Mouse (Mus musculus) CD4-positive, CD25-positive, alpha-beta regulatory T cell, adult 4 months (primary cell): ENCODE measurements around the gene Doc2g. TPM values are rescaled to one million over a fixed set of nuclear protein-coding genes. Genes with fewer than 3 reads are reported as not detected.
"Not testable (repeated sequence)": the region's sequence is repeated elsewhere in the genome, so short reads cannot be mapped to it uniquely, and the experiment has no call there.

Experiments
- ATAC-seq: one replicate; pipeline ENCODE4 v1.8.0; 2017
- polyA plus RNA-seq, 2 experiments: library from polyadenylated mRNA; unstranded; fragments of 100-300 nt; shearing (Covaris generic); gene quantifications; one replicate each; pipeline ENCODE4 v1.2.1; 2017

Doc2g gene
- polyA plus RNA-seq: 1 to 10 TPM; 1.1 to 2.1 TPM

DNA sequence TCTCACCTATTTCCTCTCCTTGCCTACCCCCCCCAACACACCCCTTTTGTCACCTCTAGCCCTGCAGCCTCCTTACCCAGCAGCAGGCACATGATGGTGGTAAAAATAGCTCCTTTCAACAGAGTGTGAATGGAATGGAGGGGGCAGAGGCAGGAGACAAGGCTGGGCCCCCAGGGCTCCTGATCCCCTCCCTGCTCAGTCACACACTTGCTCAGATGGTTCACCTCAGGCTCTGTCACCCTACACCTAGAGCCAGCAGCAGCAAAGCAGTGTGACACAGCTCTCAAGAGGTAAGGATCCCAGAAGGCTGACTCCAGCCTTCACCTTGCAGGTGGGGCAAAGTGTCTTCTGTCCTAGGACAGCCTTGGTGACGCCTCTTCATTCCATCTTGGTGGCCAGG, at the start of gene Doc2g:
Gene Doc2g (plus strand): TSS at position 202 of the 400 bp plus-strand sequence.
- no peak for ATAC-seq

DNA sequence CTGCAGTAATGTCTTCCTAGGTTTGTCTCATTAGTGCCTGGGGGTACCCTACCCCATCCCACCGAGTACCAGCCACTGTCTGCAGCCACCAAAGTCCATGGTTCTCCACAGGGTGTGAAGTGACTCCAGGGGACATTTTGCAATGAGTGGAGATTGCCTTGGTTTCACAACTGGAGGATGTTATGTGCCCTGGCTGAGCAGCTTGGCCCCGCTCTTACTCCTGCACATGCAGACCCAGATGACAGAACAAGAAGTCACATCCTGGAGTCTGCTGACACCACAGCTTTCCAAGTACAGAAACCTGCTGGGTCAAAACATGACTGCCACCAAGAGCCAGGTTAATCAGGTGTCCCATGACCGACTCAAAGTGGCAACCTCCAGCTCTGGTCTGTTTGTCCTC, 48.1 kb upstream of the Doc2g start:
- ATAC-seq: no peak

DNA sequence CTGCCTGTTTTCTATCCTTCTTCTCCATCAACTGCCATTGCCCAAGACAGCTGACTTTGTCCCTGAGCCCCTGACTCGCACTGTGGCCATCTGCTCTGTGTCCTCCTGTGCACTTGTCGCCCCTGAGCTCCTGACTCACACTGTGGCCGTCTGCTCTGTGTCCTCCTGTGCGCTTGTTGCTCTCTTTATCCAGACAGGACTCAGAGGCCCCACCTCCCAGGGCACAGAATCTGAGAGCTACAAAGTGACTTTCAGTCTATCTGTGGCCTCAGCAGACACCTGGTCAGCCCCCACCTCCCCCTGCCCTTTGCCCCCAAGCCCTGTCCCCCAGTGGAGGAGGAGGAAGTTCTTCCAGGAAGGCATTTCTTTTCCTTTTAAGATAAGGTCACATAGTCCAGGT, 47.3 kb upstream of the Doc2g start:
- no peak for ATAC-seq

DNA sequence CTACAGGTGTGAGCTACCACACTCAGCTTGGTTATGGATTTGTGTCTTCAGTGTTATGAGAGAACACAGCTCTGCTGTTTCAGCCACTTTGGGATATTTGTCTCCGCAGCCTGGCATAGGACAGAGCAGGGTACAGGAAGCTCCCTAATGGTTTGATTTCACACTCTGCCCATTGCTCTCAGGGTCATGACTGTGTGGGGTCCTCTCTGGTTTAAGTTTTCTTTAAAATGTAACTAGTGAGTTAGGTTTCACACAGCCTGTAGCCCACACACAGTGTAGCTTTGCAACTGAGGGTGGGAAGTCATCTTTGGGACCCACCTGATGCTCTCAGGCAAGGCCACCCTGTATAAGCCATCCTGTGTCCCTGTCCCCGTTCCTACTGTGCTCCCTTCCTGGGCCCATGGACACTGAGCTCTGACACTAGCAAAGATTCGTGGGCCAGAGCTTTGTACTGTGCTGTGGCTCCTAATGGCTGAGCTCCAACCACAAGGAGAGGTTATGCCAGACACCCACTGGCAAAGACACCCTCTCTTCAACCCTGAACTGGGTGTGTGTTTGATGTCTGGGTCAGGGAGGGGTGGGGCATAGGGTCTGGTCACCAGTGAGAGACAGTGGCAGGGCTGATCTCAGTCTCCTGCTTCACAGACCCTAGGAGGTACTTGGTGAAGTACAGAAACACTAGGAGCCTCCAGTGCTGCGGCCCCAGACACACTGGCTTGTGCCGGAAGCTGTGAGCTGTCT, 45.6 kb upstream of the Doc2g start:
- not testable (repeated sequence) for ATAC-seq

DNA sequence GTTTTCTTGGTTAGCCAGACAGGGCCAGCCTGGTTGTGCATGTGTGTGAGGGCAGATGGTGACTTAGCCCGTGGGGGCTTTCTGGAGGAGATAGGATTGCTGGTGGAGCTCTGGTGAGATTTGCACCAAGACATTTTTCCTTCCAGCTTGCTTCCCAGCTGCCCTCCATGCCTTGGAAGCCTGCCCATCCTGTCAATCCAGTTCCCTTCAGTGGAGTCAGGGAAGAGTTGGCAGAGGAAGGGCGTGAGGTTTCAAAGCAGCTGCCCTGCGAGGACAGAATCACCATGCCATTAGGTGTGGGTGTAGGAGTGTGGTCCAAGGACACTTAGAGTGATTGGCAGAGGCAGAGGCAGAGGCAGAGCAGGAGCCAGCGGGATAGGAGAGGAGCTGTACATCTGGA, 44.6 kb upstream of the Doc2g start, which contains the start of gene Aldh3b3:
Gene Aldh3b3 (plus strand): TSS at position 176 of the 400 bp plus-strand sequence.
- no peak for ATAC-seq

DNA sequence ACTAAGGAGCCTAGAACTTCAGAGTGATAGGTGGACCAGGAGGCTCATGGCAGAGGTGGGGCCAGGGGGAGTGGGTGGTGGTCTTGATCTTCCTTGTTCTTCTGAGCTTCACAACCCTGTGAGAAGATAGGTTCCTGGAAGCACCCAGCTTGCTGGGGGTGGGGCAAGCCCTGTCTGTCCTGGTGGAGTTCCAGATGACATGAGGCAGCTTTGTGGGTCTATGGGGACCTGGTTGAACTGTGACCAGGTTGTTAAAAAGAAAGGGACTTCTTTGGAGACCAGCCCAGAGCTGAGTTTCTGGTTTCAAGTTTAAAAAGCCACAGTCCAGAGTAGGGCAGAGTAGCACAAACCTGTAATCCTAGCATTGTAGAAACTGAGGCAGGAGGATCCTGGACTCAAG, 44.1 kb upstream of the Doc2g start:
- no peak for ATAC-seq

DNA sequence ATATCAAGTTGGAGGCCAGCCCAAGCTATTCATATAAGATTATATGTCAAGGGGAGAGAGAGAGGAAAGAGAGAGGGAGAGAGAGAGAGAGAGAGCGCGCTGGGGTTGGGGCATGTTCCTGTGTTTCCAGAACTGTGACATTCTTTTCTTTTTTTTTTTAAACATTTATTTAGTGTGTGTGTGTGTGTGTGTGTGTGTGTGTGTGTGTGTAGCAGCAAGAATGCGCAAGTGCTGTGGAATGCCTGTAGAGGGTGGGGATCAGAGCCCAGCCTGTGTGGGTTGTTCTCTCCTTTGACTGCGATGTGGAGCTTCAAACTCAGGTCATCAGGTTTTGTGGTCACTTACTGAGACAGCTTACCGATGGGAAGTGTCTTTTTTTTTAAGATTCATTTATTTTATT, 42.9 kb upstream of the Doc2g start:
- no peak for ATAC-seq

DNA sequence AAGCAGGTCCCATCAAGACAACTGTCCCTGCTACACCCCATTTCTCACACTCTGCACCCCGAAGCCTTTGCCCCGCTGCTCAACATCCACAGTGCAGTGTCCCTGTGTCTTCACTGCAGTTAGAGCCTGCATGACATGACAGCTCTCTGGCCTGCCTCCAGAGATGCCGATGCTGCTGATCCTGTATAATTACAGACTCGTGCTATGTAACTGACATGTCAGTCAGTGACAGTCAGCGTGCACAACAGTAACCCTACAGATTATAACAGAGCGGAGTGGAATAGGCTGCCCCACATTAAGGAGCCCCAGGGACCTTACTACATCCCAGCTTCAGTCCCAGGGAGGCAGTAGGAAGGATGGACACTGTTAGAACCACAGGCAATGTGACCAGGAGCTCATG, 41.3 kb upstream of the Doc2g start:
- ATAC-seq: not testable (repeated sequence)

DNA sequence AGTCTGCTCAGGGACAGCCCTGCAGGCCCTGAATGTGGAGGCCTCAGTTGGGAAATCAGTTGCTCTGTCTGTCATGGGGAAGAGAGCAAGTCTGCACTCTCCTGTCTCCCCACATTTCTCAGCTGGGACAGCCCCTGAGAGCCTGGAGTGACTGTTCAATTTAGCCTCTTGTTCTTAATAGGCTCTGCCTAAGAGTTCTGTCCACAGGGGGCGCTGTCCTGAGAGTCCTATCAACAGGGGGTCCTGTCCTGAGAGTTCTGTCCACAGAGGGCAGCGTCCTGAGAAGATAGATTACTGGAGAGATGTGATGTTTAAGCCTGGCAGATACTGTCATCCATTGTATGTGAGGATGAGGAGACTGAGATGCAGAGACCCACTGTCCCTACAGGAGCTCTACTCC, 40.6 kb upstream of the Doc2g start:
- ATAC-seq: no peak

DNA sequence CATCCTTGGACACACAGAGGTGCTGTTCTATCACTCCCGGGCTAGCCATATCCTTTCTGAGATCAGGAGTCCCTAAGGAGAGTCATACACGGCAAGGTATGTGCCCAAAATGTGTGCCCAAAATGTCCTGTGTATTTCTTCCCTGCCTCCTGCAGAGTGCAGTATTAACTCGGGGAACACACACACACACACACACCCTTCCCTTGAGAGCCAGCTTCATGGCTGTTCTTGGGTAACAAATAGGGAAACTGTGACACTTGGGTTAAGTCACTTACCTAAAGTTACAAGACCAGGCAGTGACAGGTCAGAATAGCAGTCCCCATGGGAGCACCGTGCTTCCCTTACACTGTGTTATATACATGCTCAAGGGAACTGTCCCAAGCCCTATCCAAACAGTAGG, 39.1 kb upstream of the Doc2g start:
- ATAC-seq: no peak

DNA sequence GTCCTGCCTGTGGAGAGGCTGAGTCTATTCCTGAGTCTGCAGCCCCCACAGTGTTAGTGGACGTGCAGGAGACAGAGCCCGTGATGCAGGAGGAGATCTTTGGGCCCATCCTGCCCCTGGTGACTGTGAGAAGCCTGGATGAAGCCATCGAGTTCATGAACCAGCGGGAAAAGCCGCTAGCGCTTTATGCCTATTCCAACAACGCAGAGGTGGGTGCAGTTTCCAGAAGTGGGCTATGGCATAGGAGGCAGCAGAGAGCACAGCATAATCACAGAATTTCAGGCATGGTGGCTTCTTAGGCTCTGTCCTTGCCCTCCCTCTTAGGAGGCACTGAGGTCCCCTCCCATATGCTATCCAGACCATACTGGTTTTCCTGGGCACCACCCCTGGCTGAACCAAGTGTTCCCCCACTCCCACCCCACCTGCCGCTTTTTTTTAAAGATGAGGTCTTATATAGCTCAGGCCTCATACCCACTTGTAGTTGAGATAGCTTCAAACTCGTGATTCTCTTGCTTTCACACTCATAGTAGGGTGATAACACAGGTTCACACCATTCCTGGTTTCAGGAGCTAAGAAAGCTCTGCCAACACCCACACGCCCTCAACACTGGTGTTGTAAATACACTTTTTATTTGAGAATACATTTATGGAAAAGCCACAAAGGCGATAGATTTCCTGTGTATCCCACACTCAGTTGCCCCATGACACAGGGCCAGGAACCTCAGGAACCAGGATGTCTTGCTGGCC, 36.6 kb upstream of the Doc2g start:
- ATAC-seq: no peak

DNA sequence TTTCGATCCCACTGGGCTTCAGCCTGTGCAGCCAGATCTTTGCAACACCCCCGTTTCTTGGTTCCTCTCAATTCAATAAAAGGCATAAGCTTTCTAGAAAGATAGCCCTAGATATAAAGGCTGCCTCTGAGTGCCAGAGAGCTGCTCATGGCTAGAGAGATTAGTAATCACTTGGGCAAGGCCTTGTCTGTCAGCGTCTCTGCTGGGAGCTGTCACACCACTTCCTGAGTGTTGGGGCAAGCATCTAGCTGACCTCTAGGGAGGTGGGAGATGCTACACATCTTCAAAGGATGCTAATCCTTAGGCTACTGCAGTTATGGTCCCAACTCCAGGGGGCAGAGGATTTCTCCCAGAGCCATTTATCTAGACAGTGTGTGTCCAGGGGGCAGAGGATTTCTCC, 35.9 kb upstream of the Doc2g start:
- ATAC-seq: no peak

DNA sequence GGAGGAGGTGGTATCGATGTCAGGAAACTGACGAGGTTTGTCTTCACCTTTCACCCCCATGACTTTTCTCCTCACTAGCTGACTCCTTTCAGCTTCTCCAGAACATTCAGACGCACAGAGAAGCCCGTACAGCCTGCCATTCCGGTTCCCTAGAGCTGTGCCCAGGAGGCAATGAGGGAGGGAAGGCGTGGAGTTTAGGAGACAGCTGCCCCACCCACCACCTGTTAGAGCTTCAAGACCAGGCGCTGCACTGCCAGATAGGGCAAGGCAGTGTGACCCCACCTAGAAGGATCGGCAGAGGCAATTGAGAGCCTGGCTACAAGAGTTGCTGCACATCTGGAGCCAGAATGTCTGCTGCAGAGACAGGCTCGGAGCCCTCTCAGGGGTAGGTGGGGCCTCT, 30.9 kb upstream of the Doc2g start, which contains the start of gene Aldh3b2:
Gene Aldh3b2 (plus strand): TSS at position 100 of the 400 bp plus-strand sequence.
- no peak for ATAC-seq

DNA sequence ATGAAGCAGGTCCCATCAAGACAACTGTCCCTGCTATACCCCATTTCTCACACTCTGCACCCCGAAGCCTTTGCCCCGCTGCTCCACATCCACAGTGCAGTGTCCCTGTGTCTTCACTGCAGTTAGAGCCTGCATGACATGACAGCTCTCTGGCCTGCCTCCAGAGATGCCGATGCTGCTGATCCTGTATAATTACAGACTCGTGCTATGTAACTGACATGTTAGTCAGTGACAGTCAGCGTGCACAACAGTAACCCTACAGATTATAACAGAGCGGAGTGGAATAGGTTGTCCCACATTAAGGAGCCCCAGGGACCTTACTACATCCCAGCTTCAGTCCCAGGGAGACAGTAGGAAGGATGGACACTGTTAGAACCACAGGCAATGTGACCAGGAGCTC, 28.5 kb upstream of the Doc2g start:
- ATAC-seq: not testable (repeated sequence)

DNA sequence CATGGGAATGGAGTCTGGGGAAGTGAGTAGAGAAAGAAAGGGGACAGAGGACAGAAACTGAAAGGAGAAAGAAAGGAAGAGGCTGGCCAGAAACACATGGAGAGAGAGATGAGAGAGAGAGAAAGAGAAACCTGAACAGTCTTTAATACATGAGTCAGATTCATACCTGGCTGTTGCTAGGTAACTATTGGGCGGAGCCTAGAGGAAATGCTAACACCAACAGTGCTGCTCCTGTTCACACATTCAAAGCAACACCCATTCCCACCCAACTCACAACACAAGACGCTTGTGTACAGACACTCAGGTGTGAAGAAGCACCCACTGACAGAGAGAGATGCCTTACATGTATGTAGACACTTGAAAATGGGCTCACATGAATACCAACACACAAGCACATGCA, 27.2 kb upstream of the Doc2g start:
- no peak for ATAC-seq

DNA sequence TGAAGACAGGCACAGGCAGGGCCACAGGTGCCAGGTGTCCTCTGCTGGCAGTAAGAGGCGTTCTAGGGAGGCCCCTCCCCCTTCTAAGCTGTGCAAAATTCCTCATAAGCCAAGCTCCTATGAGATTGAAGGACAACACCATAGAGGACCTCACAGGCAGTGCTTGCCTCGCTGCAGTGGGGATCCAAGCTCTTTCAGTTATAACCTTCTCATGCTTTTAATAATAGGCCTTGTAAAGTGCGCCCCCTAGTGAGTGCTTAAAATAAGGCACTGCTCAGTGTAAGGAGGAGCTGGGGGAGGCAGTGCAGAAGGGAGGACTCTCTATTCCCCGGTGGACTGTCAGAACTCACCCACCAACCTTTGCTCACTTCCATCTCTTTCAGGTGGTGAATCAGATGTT, 22.8 kb upstream of the Doc2g start:
- ATAC-seq: peak; percentile 66

DNA sequence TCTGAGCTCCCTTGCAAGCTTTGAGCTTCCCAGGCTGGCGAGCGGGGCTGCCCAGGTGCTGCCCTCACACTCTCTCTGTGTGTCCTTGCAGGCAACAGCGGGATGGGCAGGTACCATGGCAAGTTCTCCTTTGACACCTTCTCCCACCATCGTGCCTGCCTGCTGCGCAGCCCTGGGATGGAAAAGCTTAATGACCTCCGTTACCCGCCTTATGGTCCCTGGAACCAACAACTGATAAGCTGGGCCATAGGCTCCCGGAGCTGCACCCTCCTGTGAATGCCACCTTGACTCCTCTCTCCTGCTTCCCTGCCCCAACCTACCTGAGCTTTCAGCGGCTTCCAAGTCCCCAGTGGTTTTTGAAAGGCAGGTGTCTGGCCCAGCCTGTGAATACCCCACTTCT, 22.2 kb upstream of the Doc2g start:
- no peak for ATAC-seq

DNA sequence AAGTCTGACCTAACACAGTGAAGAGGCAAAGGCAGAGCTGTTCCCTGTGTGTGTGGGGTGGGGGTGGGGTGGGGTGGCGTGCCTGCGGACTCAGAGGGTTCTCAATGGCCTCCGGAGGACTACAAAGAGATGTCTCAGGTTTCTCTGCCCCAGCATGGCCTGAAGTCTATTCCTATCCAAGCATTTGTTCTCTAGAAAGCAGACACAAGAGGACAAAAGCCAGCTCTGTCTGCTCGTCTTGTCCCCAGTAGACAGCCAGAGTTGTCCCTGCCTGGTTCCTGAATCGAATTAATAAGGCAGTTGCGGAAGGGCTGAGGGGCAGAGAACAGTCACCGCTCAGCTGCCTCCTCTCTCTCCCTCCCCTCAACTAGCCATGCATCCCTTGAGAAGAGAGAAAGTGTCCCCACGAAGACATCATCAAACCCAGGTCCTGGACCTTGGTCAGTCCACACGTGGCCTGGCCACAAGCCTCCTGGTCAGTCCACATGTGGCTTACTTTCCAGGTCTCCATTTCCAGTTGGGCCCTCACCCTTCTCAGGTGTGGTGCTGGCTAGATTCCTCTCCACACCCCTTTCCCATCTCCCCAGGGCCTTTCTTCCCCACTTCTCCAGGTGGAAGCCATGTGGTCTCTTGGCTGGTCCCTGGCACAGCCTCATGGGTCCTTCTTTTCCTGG, 19.4 kb upstream of the Doc2g start:
- no peak for ATAC-seq

DNA sequence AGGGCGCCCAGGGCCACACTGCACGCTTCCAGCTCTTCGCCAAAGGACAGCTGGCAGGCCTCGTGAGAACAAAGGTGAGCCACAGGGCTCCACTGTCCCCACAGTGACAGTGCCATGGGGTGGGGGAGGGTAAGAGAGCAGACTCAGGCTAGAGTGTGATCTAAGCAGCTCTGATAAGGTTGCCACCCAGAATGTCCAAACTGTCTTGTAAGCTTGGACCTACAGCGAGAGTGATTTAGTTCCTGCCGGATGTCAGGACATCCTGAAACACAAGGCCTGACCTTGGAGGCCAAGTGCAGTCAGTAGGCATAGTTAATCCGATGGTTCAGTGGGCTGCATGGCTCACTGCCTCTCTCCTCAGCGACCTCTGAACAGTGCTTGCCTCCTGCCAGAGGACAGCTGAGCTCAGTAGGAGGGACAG, 17.8 kb upstream of the Doc2g start:
- no peak for ATAC-seq

DNA sequence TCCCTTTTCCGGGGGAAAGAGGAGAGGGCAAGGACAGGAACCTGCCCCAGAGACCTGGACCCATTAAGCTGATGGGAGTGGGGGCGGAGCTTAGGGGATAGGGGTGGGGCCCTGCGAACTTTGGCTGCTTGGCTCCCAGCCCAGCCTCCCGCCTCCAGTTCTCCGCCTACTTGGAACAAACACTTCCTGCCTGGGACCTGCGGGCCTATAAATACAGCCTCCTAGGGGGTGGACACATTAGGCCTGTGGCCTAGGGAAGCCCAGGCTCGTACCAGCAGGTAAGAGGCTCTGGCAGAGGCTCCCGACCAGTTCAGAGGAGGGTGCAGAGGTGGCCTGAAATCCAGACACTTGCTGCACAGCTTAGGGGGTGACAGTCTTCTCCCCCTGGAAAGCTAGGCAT, 16.8 kb upstream of the Doc2g start, which contains the start of gene Acy3:
Gene Acy3 (plus strand): TSS at position 237 of the 400 bp plus-strand sequence.
- ATAC-seq: no peak

DNA sequence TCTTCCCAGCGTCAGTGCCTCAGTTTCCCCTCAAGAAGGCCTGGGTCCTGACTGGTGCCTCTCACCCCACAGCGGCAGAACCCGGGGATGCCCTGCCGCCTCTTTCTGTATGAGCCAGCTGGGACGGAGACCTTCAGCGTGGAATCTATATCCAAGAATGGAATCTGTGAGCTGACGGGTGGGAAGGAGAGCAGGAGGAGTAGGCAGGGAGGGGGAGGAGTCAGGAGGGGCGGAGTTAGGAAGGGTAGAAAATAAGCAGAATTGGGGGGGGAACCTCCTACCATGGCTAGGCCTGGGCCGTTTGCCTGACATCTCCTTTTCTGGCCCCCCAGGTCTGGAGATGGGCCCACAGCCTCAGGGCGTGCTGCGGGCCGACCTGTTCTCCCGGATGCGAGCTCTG, 15.0 kb upstream of the Doc2g start:
- no peak for ATAC-seq

DNA sequence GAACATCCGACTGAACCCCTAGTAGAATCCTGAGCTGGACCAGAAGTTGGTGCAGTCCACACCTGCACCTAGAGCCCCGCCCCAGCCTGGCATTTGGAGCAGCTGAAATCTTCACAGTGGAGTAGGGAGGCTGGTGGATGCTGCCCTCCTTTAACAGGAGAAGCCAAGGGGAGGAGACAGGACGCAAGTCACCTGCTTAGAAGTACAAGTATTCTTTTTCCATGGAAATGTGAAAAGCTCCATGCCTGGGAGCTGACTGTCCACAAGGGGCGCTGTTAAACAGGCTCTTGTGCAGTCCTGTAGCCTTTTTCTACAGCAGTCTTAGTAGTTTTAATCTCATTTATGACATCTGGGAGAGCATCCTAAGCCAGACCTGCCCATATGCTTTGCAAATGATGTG, 14.4 kb upstream of the Doc2g start:
- ATAC-seq: no peak

DNA sequence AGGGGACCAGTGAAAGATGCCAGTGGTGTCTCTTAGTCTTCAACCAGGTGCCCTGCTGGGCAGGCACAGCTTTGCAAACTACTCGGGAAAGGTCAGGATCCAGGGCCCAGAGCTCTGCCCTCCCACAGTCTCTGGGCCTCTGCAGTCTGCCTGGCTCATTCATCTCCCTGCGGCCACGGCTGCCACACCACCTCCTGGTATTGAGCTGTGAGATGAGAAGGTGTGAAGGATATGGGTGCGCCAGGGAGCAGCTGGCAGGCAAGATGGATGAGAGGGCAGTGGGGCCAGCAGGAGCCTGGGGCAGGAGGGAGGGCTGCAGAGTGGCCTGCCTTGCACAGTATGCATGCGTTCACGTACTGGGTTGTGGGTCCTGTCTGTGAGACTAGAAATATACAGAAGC, 12.3 kb upstream of the Doc2g start:
- ATAC-seq: no peak

DNA sequence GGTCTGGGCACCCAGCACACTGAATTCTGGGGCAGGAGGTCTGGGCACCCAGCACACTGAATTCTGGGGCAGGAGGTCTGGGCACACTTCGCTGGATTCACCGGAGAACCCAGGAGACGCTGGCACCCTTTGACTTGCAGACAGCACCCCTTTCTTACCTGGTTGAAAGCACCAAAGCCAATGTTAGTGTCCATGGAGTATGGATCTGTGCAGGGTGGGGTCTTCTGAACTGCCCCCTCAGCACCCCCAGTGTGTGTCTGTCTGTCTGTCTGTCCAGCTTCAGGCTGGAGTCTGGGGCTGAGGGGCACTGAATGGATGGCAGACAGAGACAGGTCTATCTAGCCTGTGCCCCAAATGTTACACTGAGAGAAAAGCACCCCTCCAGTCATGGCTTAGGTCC, 11.6 kb upstream of the Doc2g start:
- ATAC-seq: no peak
